Mouse (Mus musculus): ENCODE results near the gene Gne.
A peak's percentile ranks its signal among the peaks of the same experiment; 100 is the strongest.

Gene Gne

DNA sequence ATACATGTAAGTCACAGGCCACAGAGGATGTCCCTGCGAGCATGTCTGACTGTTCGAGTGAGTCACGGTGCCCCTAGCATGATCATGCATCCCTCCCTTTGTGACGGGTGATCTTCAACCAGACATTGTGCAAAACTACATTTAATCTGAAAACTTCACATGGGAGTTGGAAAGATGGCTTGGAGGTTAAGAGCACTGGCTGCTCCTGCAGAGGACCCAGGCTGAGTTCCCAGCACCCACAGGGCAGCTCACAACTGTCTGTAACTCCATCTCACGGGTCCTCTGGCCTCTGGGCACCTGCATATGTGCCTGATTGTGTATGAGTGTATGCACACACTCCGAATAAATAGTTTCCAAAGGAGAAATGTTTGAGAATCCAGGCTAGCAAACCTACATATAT lies 59.7 kb downstream of the Gne start:
- no peak for DNase-seq (ENCODE audit: low read depth, low spot score)

DNA sequence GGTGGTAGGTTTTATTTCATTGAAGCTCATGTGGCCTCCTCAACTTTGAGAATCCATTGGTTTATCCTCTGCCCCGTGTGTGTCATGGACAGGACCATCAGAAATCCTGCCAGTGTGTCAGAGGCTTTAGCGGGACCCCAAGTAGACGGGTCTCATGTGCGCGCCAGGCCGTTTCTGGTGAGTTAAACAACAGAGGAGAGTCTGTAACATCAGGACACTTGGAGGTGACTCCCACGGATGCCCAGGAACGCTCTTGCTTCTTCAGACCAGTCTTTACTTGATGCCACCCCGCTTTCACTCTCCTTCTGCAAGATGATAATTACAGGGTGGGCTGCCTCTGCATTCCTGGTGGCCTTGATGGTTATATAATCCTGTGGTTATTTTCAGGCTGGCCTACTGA lies 60.3 kb downstream of the Gne start:
- DNase-seq (ENCODE audit: low read depth, low spot score), result no peak

DNA sequence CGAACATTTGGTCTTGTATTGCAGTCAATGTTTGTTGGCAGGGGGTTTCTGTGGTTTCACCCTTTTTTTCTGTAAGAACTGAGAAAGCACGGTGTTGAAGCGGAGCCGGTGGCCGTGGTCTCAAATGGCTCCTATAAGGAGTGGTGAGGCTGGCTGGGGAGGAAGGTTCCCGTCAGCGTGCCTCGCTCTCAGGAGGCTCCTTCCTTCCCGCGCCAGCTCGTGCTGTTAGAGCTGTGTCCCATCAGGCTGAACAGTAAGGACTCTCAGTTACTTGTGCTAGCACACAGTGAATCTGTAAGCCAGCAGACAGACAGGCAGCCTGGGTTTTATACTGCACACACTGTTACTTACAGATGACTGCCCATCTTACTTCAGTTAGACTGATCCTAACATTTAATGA lies 61.2 kb downstream of the Gne start:
- no peak for DNase-seq (ENCODE audit: low read depth, low spot score)

DNA sequence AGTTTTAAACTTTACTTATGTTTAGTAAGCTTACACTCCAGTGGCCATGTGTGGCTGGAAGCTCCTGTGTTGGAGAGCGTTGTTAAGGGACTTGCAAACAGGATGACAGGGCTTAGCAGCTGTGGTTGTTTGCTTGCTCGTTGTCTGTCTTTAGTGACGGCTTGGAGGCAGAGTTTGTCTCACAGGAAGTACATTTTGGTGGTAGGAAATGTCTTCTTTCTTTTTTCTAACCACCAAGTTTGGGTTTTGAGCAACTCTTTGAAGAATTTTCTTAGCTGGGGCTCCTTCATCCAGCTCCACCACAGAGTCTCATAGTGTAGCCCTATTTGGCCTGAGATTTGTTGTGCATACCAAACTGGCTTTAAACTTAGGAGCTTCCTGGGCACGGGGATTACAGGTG lies 61.7 kb downstream of the Gne start:
- DNase-seq (ENCODE audit: low read depth, low spot score), result no peak

DNA sequence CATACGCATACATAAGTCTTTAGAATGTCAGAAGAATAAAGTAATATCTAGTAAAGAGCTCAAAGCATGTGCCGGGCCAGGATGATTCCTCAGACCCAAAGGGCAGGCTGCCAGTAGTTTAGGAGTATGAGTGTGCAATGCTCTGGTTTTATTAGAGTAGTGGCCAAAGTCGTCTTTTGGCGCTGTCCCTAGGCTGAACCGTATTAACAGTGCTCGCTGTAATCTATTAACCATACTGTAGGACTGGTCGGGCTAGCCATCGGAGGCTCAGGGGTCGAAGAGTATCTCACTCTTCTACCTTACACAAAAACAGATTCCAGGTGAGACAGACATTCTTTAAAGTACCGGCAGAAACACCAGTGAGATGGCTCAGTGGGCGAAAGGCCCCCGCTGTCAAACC lies 67.2 kb downstream of the Gne start:
- DNase-seq (ENCODE audit: low read depth, low spot score), result no peak

DNA sequence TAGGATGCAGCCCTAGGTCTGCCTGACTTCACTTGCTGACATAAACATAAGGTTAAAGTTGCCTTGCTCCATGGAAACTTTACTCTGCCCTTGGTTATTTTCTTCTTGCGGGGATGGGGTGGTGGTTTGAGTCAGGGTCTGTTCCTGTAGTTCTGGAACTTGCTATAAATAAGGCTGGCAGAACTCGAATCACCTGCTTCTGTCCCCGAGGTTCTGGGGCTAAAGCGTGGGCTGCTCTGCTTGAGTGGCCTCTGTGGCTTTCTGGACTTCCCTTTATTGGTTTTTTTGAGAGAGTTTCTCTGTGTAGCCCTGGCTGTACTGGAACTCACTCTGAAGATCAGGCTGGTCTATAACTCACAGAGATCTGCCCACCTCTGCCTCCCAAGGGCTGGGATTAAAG lies 67.9 kb downstream of the Gne start:
- DNase-seq (ENCODE audit: low read depth, low spot score), result no peak

DNA sequence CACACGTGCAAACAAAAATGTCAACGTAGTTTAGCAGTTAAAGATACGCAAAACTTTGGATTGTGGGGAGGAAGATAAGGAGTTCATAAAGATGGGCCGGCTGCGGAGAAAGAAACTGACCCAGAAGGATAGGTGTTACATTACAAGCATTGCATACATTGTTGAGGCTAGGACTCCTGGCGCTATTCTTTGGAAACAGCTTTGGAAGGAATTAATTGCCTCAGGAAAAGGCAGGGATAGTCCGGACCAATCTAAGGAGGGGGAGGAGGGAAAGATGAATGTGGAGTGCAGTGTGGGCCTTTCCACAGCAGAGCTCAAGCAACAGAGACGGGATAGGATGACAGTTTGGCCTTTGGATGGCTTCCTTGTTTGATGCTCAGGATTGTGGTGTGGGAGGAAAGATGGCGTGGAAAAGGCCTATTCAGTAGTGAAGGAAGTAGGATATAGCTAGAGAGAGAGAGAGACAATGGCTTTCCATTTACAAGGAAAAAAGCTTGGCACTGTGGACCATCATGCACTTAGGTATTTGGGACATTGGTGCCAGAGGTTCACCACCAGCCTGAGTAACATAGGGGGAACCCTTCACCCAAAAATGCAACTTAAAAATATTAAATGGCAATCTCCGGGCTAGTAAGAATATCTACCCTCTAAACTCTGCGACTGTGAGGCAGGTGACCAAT lies 70.4 kb downstream of the Gne start:
- DNase-seq (ENCODE audit: low read depth, low spot score), result no peak

DNA sequence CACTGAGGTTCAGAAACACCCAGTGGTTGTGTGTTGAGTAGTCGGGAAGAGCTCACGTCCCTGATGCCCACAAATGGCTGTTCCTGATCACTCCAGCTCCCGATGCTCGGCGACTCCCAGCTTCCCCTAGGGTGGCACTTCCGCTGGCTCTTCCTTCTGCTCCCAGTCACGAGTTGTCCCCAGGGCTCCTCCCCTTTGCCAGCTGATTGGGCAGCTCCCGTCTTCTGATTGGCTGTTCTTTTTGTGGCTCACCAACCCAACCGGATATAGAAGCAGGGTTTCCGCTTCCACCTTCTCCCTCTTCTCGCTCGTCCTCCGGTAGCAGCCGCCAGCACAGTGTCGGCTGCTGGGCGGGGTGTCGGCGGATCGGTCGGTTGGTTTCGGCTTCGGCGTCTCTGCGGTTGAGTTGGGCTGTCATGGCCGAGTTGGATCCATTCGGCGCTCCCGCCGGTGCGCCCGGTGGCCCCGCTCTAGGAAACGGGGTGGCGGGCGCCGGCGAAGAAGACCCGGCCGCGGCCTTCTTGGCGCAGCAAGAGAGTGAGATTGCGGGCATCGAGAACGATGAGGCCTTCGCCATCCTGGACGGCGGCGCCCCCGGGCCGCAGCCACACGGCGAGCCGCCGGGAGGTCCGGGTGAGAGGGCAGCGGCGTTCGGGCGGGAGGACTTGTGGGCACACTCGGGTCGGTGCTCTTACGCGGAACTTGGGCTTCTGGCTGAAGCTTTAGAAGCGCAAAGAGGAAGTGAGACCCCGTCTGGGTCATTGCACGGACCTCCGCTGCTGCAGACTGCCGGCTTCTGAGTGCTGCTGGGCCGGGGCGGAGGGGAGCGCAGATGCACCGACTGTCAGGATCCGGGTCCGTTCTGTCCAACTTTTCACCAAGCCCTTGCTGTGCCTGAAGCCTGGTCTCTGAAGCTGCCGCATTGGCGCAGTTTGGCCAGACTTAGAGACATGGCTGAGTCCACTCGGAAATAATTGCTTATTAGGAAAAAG lies 71.3 kb downstream of the Gne start:
- peak; percentile 86 for DNase-seq (ENCODE audit: low read depth, low spot score)

DNA sequence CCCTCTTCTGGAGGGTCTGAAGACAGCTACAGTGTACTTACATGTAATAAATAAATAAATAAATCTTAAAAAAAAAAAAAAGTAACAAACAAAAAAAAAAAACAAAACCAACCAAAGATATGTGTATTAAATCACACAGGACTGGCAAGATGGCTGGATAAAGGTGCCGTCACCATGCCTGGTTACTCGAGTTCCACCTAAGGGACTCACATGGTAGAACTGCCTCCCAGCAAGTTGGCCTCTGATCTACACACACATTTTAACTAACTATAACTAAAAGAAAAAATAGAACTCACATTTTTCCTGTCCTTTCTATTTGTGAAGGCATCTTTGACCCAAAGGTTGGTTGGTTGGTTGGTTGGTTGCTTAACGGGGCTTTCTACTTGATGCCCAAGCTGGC lies 72.2 kb downstream of the Gne start:
- DNase-seq (ENCODE audit: low read depth, low spot score), result no peak

DNA sequence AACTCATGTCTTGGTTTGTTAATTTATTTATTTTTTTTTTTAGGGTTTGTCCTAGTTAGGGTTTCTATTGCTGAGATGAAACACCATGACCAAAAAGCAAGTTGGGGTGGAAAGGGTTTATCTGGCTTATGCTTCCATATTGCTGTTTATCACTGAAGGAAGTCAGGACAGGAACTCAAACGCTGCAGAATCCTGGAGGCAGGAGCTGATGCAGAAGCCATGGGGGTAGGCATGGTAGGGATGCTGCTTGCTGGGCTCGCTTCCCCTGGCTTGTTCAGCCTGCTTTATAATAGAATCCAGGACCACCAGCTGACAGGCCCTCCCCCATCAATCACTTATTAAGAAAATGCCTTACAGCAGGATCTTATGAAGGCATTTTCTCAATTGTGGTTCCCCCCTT lies 73.1 kb downstream of the Gne start:
- DNase-seq (ENCODE audit: low read depth, low spot score), result no peak

DNA sequence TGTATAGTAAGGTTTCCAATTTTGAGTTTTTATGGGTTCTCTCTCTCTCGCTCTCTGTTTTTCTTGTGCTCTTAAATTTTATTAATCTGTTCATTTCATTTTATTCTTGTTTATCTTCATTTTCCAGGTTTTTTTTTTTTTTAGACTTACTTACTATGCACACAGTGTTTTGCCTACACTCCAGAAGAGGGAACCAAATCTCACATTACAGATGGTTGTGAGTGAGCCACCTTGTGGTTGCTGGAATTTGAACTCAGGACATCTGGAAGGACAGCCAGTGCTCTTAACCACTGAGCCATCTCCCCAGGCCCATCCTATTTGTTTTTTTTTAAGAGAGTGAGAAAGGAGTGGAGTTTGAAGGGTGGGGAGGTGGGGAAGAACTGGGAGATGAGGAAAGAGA lies 73.8 kb downstream of the Gne start:
- no peak for DNase-seq (ENCODE audit: low read depth, low spot score)

DNA sequence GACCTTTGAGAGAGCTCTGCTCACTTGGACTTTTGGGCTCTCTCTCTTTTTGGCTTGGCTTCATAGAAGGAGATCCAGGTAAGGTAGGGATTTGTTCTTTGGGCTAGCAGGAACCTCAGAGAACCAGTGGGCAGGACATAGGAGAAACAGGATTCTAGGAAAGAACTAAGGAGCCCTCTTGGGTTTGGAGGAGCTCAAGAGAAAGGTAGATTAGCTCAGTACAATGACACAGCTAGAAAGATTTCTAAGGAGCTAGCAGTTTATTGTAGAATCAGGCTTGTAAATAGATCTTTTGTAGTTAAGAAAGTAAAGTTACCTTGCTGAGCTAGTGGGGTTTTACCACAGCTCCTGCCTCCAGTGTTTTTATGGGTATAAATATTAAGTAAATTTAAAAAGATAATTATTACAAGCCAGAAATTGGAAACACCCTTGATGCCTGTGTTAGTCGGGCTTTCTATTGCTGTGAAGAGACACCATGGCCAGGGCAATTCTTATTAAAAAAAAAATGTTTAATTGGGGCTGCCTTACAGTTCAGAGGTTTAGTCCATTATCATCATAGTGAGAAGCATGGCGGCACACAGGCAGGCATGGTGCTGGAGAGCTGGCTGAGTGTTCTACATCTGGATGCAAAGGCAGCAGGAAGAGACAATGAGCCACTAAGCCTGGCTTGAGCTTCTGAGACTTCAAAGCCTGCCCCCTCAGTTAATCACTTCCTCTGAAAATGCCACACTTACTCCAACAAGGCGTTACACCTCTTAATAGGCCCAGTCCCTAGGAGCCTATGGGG lies 79.2 kb downstream of the Gne start:
- DNase-seq (ENCODE audit: low read depth, low spot score), result no peak

DNA sequence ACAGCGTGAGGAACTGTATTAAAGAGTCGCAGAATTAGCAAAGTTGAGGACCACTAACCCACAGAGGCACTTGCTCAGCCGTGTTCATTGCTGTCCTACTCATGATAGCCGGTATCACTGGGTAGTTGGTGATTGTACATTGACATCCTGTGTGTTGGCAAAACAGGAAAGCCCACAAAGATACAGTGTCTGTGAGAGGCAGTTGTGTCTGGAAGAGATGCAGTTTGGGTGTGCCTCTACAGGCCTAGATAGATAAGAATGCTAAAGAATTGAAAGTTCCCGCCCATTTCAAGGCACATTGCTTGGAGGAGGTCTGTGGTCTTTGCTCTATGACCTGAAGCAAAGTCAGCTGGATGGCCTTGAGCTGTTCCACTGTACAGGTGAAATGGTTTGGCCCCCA lies 79.9 kb downstream of the Gne start, which contains the start of gene Clta:
Gene Clta (plus strand): TSS at position 327 of the 400 bp plus-strand sequence.
- no peak for DNase-seq (ENCODE audit: low read depth, low spot score)

DNA sequence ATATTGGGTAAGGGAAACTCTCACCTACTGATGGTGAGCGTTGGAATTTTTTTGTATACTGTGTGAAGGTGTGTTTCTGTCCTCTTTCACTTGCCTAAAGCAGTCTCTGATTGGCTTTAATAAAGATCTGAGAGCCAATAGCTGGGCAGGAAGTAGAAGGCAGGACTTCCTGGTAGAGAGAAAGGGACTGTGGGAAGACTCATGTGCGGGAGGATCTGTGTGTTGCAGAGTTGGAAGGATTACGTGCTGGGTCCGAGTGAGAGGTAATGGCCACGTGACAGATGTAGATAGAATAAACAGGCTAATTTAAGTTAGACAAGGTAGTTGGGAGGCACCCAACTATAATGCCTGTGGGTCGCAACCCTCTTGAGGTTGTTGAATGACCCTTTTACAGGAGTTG lies 80.4 kb downstream of the Gne start:
- DNase-seq (ENCODE audit: low read depth, low spot score), result no peak

DNA sequence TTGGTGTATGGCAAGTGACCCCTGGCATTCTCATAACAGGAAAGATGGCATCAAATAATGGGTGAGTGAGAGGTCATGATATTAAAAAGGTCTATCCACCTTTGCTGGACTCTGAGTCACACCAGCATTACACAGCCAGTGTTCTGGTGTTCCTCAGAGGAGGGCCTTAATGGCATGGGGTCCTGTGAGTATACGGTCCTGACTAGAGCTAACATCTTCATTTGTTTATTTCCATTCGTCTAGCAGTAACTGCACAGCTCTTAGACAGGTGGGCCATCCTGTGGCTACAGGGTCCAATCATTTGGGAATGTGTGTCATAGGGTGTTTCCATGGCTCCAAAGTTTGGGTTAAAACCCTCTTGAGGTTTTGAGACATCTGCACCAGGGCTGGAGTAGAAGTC lies 89.6 kb downstream of the Gne start:
- no peak for DNase-seq (ENCODE audit: low read depth, low spot score)

DNA sequence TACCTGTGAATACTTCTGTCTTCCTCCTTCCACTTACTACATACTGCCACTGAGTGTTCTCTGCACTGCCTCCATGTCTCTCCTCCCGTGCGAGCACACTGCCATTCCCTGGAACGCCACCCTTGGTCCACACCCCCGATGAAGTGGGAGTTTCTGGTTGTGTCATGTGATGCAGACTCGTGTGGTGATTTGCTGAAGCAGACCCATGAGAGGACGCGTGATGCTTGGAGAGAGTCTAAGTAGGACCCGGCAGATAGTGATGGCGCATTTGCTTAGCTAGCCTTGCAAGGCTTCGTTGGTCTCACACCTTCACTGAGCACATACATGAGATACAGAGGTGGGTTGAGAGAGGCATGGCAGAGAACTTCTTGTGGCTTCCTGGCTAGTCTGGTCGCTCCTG lies 90.9 kb downstream of the Gne start:
- no peak for DNase-seq (ENCODE audit: low read depth, low spot score)

DNA sequence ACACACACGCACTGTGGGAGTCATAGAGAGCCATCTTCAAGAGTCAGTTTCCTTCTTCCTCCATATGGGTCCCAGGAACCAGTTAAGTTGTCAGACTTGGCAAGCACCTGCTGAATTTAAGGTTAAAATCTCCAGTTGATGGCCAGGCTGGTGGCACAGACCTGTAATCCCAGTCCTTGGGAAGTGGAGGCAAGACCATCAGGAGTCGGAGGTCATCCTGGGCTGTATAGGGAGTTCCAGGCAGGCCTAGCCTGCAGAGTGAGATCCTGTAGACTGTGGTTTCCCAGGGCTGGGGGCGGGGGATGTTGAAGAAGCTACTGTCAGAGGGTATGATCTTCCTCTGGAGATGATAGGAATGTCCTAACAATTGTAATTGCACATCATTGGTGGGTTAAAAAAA lies 95.0 kb downstream of the Gne start:
- DNase-seq (ENCODE audit: low read depth, low spot score), result no peak

DNA sequence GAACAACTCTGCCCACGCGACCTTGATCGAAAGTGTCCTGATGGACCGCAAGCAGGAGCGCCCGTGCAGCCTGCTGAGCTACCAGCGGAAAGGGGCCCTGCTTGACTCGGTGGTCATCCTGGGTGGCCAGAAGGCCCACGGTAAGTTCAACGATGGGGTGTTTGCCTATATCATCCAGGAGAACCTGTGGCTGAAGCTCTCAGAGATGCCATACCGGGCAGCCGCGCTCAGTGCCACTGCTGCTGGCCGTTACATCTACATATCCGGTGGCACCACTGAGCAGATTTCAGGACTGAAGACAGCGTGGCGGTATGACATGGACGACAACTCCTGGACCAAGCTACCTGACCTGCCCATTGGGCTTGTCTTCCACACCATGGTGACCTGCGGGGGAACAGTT lies 99.7 kb downstream of the Gne start:
- no peak for DNase-seq (ENCODE audit: low read depth, low spot score)

All from retina, adult 2 months (tissue).